Mouse (Mus musculus): Measurements from ENCODE around the gene Gpx1. TPM values are rescaled to one million over a fixed set of nuclear protein-coding genes. Genes with fewer than 3 reads are reported as not detected.

Gpx1 gene
- total RNA-seq, 2 experiments from 2014 or later, result 5,176 to 5,395 TPM

DNA sequence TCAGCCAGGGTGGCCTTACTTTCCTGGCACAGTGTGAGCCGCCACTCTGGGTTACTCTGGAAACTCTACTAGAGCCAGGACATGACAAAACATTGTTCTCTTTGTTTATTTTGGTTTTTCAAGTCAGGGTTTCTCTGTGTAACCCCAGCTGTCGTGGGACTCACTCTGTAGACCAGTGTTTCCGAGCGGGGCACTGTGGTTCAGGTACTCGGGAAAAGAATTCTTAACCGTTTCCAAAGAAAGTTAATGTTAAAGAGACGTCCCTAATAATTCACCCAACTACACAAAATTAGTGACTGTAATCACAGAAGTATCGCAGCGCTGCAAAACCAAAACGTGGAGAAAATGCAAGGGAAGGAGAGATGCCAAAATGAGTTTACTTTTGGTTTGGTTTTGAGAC, 49.9 kb downstream of the Gpx1 start:
- no peak for ATAC-seq (replicated peaks; ENCODE audit: low FRiP score, poor library complexity, severe bottlenecking)

DNA sequence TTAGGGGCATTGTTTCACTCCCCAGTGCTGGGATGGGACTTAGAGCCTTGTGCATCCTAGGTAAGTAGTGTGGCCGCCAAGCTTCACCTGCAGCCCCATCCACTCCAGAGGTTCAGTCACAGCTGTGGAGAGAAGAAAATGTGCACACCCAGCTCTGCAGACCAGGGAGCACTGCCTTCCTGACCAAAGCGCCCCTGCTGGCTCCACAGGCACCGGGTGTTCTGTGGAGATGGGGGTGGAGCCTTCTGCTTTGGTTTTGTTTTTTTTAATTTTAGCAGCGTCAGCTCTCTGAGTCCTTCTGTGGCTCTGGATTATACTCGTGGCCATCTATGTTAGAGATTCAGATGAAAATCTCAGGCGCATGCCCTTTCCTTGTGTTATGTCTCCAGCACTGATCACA, 50.5 kb downstream of the Gpx1 start:
- ATAC-seq (replicated peaks; ENCODE audit: low FRiP score, poor library complexity, severe bottlenecking), result no peak

Other genes starting within 250 kb of the Gpx1 start
- gene Apeh, start 244.3 kb upstream of the Gpx1 start, total RNA-seq (2015; ENCODE audit: low replicate concordance), result 123 and 182 TPM in 2 replicates
- gene Apeh, start 244.3 kb upstream of the Gpx1 start, total RNA-seq (2017; ENCODE audit: low replicate concordance), result 219 and 268 TPM in 2 replicates
- 0.38 and 1.0 TPM in 2 replicates for gene Bsn, start 148.5 kb upstream of the Gpx1 start, total RNA-seq (2015; ENCODE audit: low replicate concordance)
- gene Bsn, start 148.5 kb upstream of the Gpx1 start, total RNA-seq (2017; ENCODE audit: low replicate concordance), result 1.3 and 2.0 TPM in 2 replicates
- 1.7 and 6.7 TPM in 2 replicates for gene Dag1, start 74.9 kb upstream of the Gpx1 start, total RNA-seq (2015; ENCODE audit: low replicate concordance)
- gene Dag1, start 74.9 kb upstream of the Gpx1 start, total RNA-seq (2017; ENCODE audit: low replicate concordance), result 1.7 TPM in 2 replicates
- gene Nicn1, start 48.5 kb upstream of the Gpx1 start, total RNA-seq (2015; ENCODE audit: low replicate concordance), result 0.58 TPM in 1 of 2 replicates, not detected in the other
- 1.0 TPM in 1 of 2 replicates, not detected in the other for gene Nicn1, start 48.5 kb upstream of the Gpx1 start, total RNA-seq (2017; ENCODE audit: low replicate concordance)
- not detected in 2 replicates for gene Amt, start 42.0 kb upstream of the Gpx1 start, total RNA-seq (2015; ENCODE audit: low replicate concordance)
- 0.51 TPM in 1 of 2 replicates, not detected in the other for gene Amt, start 42.0 kb upstream of the Gpx1 start, total RNA-seq (2017; ENCODE audit: low replicate concordance)
- 149 and 157 TPM in 2 replicates for gene Rhoa, start 32.8 kb upstream of the Gpx1 start, total RNA-seq (2015; ENCODE audit: low replicate concordance)
- gene Rhoa, start 32.8 kb upstream of the Gpx1 start, total RNA-seq (2017; ENCODE audit: low replicate concordance), result 238 and 268 TPM in 2 replicates
- 6.1 and 9.2 TPM in 2 replicates for gene Tcta, start 32.7 kb upstream of the Gpx1 start, total RNA-seq (2015; ENCODE audit: low replicate concordance)
- gene Tcta, start 32.7 kb upstream of the Gpx1 start, total RNA-seq (2017; ENCODE audit: low replicate concordance), result 4.1 and 4.5 TPM in 2 replicates
- gene Usp4, start 8.9 kb downstream of the Gpx1 start, total RNA-seq (2015; ENCODE audit: low replicate concordance), result 158 and 217 TPM in 2 replicates
- 141 and 164 TPM in 2 replicates for gene Usp4, start 8.9 kb downstream of the Gpx1 start, total RNA-seq (2017; ENCODE audit: low replicate concordance)
- 7.3 and 8.6 TPM in 2 replicates for gene 1700102P08Rik, start 53.9 kb downstream of the Gpx1 start, total RNA-seq (2015; ENCODE audit: low replicate concordance)
- 10.5 and 11.6 TPM in 2 replicates for gene 1700102P08Rik, start 53.9 kb downstream of the Gpx1 start, total RNA-seq (2017; ENCODE audit: low replicate concordance)
- gene Ccdc36, start 89.6 kb downstream of the Gpx1 start, total RNA-seq (2015; ENCODE audit: low replicate concordance), result not detected in 2 replicates
- not detected in 2 replicates for gene Ccdc36, start 89.6 kb downstream of the Gpx1 start, total RNA-seq (2017; ENCODE audit: low replicate concordance)
- not detected in 2 replicates for gene BC048562, start 97.6 kb downstream of the Gpx1 start, total RNA-seq (2015; ENCODE audit: low replicate concordance)
- gene BC048562, start 97.6 kb downstream of the Gpx1 start, total RNA-seq (2017; ENCODE audit: low replicate concordance), result not detected in 2 replicates
- 6.1 and 21.7 TPM in 2 replicates for gene Ccdc71, start 121.6 kb downstream of the Gpx1 start, total RNA-seq (2015; ENCODE audit: low replicate concordance)
- gene Ccdc71, start 121.6 kb downstream of the Gpx1 start, total RNA-seq (2017; ENCODE audit: low replicate concordance), result 1.5 and 5.8 TPM in 2 replicates
- gene Klhdc8b, start 122.7 kb downstream of the Gpx1 start, total RNA-seq (2015; ENCODE audit: low replicate concordance), result 0.77 and 2.9 TPM in 2 replicates
- 3.3 and 4.3 TPM in 2 replicates for gene Klhdc8b, start 122.7 kb downstream of the Gpx1 start, total RNA-seq (2017; ENCODE audit: low replicate concordance)
- gene Lamb2, start 140.8 kb downstream of the Gpx1 start, total RNA-seq (2015; ENCODE audit: low replicate concordance), result not detected in 2 replicates
- not detected in 2 replicates for gene Lamb2, start 140.8 kb downstream of the Gpx1 start, total RNA-seq (2017; ENCODE audit: low replicate concordance)
- 57.9 and 59.6 TPM in 2 replicates for gene Usp19, start 151.7 kb downstream of the Gpx1 start, total RNA-seq (2015; ENCODE audit: low replicate concordance)
- 80.2 and 94.7 TPM in 2 replicates for gene Usp19, start 151.7 kb downstream of the Gpx1 start, total RNA-seq (2017; ENCODE audit: low replicate concordance)
- gene Qars, start 168.8 kb downstream of the Gpx1 start, total RNA-seq (2015; ENCODE audit: low replicate concordance), result 18.6 and 69.2 TPM in 2 replicates
- 54.2 and 64.6 TPM in 2 replicates for gene Qars, start 168.8 kb downstream of the Gpx1 start, total RNA-seq (2017; ENCODE audit: low replicate concordance)
- gene Qrich1, start 177.9 kb downstream of the Gpx1 start, total RNA-seq (2015; ENCODE audit: low replicate concordance), result 26.9 and 40.5 TPM in 2 replicates
- gene Qrich1, start 177.9 kb downstream of the Gpx1 start, total RNA-seq (2017; ENCODE audit: low replicate concordance), result 55.7 and 59.0 TPM in 2 replicates
- gene Impdh2, start 221.4 kb downstream of the Gpx1 start, total RNA-seq (2015; ENCODE audit: low replicate concordance), result 64.2 and 120 TPM in 2 replicates
- gene Impdh2, start 221.4 kb downstream of the Gpx1 start, total RNA-seq (2017; ENCODE audit: low replicate concordance), result 50.0 and 52.2 TPM in 2 replicates
- gene Ndufaf3, start 228.5 kb downstream of the Gpx1 start, total RNA-seq (2015; ENCODE audit: low replicate concordance), result 8.3 and 15.9 TPM in 2 replicates
- gene Ndufaf3, start 228.5 kb downstream of the Gpx1 start, total RNA-seq (2017; ENCODE audit: low replicate concordance), result 3.1 and 4.2 TPM in 2 replicates
- 26.8 and 47.5 TPM in 2 replicates for gene Dalrd3, start 231.0 kb downstream of the Gpx1 start, total RNA-seq (2015; ENCODE audit: low replicate concordance)
- 10.3 and 11.4 TPM in 2 replicates for gene Dalrd3, start 231.0 kb downstream of the Gpx1 start, total RNA-seq (2017; ENCODE audit: low replicate concordance)
- 2.1 and 4.0 TPM in 2 replicates for gene Wdr6, start 239.8 kb downstream of the Gpx1 start, total RNA-seq (2015; ENCODE audit: low replicate concordance)
- gene Wdr6, start 239.8 kb downstream of the Gpx1 start, total RNA-seq (2017; ENCODE audit: low replicate concordance), result 1.5 and 1.7 TPM in 2 replicates

Data from erythroblast, adult 5-6 weeks (primary cell).